Mouse (Mus musculus) adrenal gland, adult 2 months (tissue): ENCODE data around the gene Mid1. TPM values are rescaled to one million over a fixed set of nuclear protein-coding genes. Genes with fewer than 3 reads are reported as not detected.

Experiments used
- DNase-seq: peaks from one replicate; pipeline ENCODE4 v3.0.0; 2021
- long read RNA-seq: library from polyadenylated mRNA; stranded (forward); transcript quantifications from one replicate; pipeline ENCODE4 v2.0.0, GENCODE M21; 2021
- polyA plus RNA-seq: library from polyadenylated mRNA; depleted of rRNA; stranded (reverse); fragments of >200 nt; gene quantifications from 2 replicates; pipeline ENCODE4 v1.2.3, GENCODE M21; 2012; rRNA removed
- total RNA-seq, 2 experiments: library from RNA; stranded (reverse); gene quantifications; 2 replicates each; pipeline ENCODE4 v1.2.3; 2021

Gene Mid1
- total RNA-seq (10 to 100 TPM; 10.9 to 15.0 TPM), polyA plus RNA-seq (16.7 and 19.2 TPM in 2 replicates)
- long read RNA-seq, partial matches to known transcripts, result 1 of 4 reads
- long read RNA-seq, other reads (novel, unspliced or antisense), result 3 of 4 reads

DNA sequence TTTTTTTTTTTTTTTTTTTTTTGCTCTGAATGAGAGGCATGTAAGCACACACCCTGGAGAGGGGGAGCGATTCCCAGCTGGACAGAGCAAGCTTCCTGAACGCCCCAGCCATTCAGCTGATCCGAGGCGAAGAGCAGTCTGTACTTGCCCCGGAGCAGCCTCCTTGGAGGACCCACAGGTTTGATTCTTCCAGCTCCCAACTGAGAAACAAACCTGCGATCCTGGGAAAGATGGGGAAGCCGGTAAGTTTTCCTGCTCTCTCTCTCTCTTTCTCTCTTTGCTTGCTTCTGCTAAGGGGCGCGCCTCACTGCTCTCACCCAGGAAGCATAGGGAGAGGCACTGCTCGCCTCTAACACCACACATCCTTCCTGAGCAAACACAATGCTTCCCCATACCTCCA, at the start of gene Mid1:
Gene Mid1, plus strand, starts transcription at position 69 of the 400 bp plus-strand sequence.
- DNase-seq, result peak; percentile 62

DNA sequence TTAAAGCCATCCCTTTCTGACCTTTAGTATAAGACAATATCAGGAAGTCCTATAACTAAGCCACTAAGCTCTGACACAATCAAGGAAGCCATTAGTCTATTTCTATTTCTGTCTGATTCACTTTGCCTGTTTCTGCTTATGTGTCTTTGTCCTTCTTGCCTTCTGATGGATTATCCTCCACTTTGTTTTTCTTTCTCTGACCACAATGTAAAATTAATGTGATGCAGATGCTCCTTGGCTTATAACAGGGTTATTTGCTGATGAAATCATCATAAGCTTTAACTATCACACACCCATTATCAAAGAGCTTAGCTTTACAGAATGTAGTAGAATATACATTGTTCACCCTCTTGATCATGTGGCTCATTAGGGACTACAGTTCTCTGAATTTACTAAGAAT, 11.9 kb upstream of the Mid1 start:
- DNase-seq, result no peak

DNA sequence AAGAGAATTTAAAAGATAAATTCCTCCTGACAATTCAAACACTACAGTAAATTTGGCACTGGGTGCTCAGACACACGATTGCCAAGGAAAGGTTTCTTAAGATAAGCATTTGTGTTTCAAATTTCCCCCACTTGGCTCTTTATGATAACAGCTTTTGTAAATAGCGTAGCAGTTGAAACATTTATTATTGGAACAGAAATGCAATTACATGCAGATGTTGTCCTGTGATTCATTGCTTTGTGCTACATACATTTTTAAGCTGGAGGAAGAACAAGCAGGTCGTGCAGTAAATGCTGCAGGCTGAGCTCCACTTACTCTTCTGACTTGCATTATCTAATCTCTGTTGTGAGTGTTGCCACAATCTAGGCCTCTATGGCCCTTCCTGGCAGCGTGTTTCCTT, 8.7 kb upstream of the Mid1 start:
- DNase-seq, result no peak

DNA sequence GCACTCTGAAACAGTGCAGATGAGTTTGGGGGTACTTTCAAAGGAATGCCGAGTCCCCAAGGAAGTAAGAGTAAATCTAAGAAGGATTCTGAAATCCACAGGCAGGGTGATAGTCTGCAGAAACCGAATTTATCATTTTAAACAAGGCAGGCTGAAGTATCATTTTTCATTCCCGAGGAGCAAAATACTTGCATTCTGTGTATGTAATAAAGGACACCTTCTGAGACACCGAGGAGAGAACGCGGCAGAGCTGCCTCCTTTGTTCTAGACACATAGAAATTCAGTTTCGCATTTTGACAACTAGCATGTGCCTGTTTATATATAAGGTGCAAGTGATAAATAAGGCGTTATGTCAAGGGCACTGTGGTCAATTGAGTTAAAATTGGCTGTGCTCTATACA, 732 bp downstream of the Mid1 start:
- DNase-seq, result no peak

DNA sequence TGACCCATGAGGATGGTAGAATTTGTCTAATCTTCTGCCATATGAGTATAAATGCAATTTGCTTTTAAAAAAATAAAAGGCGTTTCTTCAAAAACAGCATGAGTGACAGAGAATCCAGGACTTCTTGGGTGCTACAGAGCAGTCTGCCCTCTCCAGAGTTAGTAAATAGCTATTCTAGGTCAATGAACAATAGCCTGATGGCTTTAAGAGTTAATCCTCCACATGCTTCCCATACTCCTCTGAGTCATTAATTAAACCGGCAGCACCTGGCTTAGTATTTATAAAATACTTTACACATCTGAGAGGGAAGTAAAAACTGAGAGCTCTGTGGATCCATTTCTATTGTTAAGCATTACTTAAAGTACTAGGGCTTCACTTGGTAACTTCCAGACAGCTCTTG, 6.2 kb downstream of the Mid1 start:
- no peak for DNase-seq

DNA sequence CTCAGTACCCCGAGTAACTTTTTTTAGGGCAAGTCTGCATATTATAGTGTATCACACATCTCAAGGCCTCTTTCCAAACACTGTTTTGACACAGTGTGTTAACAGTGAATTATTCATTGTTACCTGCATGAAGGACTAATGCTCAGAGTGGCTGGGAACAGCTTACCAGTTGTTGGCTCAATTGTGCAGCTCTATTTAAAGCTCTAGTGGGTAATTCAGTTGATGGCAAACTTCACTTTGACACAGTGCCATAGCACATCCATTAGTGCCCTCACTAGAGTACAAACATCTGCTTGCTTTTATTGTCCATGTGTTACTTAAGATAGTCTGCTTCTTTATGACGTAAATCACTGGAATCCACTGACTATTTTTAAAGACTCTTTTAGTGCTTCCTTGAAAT, 6.7 kb downstream of the Mid1 start:
- peak; percentile 10 for DNase-seq

DNA sequence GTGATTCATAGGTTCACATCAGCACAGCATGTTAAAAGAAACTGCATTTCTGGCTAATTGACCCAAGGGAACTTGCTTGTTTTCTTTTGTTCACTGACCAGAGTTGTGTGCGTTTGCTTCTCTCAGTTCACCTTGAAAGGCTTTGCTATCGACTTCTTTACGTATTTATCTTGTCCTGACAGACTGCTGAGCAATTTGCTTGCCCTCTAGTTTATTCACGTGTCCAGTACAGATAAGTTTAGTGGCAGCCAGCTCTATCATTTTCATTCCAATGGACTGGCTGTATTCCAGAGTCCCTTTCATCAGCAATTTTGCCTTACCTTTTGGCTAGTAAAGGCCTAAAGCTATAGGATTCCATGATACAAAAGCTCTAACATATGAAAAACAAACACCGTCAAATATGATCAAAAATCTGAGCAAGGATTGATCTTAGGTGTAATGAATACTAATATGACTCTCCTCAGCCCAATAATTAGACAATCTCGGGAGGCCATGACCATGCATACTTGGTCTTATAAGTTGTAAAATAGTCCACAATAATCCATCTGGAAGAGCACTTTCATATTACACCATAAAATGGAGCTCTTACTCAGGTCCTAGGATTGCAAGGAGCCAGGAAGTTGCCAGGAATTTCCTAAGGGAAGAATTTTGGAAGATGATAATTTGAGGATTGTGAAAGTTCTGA, 7.4 kb downstream of the Mid1 start:
- DNase-seq, result no peak

DNA sequence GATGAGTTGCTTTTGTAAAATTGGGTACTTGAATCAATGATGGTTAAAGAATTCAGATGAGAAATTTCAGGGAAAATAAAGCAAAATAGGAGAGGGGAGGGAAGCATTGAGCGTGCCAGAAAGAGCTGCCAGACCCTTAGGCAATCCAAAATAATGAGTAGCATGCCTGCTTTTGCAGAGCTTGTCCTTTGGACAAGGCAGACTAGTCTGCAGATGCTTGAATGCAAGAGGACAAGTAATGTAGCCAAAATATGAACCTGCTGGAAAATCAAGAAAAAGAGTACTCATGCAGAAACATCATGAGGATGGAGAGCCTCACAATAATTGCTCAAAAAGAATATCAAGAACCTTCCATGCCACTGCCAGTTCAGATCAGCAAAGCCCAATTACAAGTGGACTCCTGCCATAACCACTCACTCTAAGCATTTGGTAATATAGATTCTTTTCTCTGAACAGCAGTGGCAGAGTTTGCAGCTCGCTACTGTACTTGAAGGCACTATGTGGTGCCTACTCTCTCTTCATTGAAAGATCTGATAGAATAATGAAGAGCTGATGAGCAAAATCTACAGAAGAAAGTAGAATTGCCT, 19.1 kb downstream of the Mid1 start:
- peak; percentile 11 for DNase-seq

DNA sequence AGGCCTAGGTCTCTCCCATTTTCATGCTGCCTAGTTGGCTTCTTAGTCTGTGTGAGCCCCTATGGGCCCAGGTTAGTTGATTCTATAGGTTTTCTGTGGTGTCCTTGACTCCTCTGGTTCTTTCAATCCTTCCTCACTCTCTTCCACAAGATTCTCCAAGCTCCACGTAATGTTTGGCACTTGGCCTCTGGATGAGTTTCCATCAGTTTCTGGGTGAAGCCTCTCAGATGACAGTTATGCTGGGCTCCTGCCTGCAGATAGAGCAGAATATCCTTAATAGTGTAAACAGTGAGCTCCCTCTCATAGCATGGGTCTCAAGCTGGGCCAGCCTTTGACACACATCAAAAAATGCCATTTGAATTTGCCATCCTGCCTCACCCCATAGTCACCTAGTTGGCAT, 38.5 kb downstream of the Mid1 start:
- DNase-seq, result no peak

DNA sequence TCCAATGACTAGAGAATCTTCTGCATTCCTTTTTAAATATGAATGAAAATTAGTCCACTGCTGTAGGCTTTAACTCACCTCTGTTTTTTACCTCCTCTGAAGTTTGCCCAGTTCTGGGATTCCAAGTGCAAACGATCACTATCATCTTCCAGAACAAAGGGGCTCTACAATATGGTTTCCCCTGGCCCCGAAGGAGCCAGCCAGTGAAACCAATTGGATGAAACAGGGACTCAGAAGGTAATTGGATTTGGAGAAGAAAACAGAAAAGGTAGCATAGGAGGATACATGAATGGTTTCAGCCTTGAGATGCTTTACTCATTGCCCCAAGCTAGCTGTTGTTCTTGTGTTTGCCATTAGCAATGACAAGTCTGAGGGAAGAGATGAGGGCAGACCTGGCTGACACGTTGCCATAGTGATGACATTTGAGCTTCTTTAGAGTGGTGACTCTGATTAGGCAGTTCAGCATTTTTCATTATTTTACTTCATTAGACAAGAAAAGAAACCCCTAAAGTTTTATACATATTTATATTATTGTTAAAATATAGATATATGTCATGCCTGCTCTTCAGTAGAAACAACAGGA, 50.5 kb downstream of the Mid1 start:
- DNase-seq, result no peak

DNA sequence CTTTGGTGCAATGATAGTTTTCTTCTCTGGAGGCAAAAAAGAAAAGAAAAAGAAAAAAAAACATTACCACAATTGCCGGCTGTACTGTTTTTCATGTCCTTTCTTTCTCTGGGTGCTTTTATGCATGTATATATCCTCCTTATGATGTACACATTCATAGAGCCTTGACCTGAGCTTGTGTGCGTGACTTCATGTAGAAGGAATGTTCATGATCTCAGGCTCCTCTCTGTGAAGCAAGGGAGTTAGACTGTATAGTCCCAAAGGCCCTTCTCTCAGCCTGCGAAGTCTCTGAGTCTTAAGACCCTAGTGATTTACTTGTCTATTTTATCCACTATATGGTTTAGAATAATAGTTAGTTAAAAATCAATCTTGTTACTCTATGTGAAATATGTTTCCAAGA, 73.0 kb downstream of the Mid1 start:
- no peak for DNase-seq

DNA sequence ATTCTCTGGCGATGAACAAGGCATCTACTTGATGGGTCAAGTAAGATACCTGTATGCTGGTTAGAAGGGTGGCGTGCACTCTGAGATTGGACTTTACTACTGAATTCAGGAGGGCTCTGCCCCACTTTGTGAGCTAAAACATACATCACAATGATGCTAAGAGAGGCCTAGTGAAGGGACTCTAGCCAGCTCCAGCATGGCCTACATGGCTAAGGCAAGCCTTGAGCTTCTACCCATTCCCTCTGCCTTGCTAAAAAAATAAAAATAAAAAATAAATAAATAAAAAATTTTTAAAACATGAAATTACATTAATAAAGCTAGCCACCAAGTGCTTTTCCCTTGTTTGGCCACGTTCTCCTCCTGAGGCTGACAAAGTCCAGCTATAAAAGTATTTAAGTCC, 94.5 kb downstream of the Mid1 start, which contains the start of gene 4933400A11Rik:
Gene 4933400A11Rik, minus strand, starts transcription at position 101 of the 400 bp plus-strand sequence.
- DNase-seq, result no peak

DNA sequence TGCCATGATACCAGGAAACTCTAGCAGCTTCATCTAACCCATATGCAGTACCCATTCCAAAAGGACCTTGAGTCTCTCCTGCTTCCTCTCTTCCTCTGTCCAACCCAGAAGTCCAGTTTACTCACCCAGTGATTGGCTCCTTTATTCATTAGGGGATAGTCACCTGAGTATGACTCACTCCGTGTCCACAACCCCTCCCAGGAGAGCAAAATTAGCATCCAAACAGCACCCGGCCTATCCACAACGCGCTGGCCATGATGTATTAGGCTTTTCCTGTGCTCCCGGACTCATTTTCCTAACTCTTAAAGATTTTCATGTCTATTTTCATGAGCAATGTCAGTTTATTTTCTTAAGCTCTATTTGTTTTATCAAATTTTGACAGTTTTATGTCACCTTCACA, 104.7 kb downstream of the Mid1 start:
- no peak for DNase-seq

DNA sequence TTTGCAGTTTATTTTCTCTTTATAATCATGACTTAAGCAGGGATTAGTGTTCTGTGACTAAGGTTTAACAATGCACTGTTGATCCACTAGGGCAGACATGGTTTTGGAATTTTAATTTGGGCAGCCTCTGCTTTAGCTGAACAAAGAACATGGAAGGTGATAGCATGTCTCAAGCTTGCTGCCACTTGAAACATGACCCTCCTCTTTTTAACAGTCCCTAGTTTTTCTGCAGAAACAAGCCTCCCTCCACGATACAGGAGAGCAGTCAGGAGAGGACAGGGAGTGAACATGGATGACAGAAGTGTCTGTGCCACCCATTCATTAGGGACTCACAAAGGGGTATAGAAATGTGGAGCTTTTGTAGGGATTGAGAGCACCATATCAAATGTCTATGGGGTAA, 107.9 kb downstream of the Mid1 start:
- no peak for DNase-seq

DNA sequence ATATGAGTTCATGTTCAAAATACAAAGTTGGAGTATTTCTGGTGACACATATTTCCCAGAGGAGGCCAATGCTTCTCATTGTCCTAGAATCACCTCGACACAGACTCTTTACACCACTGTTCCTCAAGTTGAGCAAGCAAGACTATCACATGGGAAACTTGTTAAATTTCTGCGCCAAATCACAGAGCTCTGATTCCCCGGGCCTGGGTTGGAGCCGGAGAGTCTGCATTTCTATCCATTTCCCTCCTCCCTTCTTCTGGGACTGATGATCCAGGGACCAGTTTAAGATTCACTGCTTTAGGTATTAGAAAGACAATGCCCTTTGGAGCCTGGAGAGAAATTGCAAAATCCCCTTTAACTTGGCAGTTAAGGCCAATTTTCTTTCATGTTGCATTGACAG, 109.4 kb downstream of the Mid1 start:
- peak; percentile 65 for DNase-seq

DNA sequence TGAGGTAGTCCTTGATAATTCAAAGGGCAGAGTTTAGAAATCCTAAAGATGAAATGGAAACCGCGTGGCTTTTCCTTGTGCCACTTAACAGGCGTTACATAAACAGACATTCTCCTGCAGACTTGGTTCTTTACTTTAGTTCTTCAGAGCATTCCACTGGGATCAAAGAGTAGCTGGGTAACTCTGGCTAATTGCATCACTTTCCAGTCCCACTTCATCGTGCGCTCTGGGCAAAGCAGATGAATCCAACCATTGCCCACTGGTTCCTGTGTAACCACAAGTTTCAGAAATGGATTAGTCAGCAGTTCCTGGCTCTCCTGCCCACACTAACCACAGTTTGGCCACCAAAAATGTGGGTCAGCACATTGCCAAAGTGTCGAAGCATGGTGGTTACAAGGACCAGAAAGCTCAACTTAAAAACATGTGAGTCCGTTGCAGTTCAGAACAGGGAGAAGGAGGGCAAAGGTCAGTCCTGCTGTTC, 109.9 kb downstream of the Mid1 start:
- DNase-seq, result peak; percentile 75

DNA sequence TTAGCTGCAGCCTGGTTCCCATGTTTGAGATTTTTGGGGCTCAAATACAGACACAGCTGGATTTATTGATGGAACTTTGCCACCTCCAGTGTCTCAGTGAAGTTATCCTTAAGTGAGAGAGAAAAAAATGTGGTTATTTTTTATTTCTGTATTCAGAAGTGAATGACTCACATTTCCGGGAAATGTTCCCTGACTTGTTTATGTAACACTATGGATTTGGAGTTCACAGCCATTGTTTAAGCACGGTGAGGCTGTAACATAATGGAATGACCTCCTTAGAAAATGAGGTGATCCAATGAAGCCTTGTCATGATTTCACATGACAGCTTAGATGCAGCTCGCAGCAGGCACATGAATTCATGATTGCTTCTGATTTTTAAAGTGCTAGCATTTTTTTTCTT, 112.1 kb downstream of the Mid1 start:
- no peak for DNase-seq

DNA sequence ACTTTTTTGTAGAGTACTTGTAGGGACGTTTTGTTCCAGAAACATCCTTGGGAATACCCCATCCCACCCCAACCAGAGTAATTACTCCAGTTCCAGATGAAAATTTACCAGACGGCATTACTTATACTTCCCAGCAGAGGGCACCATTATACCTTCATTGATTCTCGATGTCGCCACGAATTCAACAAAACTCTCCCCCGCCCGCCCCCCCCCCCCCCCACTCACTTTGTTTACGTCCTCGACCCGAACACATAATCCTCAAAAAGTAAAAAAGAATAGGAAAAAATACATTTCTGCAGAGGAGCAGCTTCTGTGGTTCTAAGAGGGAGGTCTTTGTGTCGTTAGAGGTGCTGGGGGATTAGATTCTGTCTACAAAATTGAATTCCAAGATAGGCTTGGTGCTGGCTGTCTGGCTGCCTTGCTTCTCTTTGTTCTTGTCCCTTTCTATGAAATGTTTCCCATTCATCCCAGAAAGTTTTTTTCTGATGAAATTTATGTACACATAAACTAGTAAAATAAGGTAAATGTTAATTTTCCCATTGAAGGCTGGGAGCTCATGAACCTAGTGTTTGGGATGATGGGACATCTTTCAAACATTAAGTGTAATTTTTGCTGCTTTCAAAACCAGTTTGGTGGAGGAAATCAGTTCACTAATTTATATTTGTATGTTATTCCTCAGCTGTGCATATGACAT, 114.1 kb downstream of the Mid1 start:
- peak; percentile 25 for DNase-seq

DNA sequence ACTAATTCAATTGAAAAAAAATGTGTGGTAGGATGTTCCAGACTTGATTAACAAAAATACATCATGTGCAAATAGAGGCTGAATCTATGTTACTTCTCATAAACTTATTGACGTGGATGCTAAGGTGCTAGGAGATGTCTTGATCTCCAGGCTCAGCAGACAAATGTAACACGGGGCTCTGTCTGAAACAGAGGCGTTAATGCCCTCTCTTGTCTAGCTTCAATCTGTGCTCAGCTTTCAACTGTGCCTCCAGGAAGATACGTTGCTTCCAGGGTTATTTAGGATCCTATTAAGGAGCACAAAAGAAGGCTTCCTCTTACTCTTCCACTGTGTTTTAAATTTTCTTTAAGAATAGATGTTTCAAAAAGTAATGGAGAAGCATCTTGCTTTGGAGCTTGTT, 115.2 kb downstream of the Mid1 start:
- no peak for DNase-seq

DNA sequence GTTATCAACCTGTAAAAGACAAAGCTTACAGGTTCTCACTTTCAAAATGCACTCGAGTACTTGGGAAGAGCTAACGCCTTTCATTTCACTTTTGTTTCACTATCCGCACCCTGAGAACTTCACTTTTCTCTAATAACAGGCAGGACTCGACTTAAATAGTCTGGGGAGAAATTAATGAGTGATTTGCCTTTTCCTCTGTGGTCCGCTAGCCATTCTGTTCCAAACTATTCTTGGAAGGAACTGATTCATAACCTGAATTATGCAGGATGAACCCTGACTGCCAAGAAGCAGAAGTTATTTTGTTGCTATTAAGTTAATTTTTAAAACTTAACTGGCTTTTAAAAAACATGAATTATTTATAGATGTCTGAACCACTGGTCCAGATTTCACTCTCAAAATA, 120.8 kb downstream of the Mid1 start:
- DNase-seq, result no peak

DNA sequence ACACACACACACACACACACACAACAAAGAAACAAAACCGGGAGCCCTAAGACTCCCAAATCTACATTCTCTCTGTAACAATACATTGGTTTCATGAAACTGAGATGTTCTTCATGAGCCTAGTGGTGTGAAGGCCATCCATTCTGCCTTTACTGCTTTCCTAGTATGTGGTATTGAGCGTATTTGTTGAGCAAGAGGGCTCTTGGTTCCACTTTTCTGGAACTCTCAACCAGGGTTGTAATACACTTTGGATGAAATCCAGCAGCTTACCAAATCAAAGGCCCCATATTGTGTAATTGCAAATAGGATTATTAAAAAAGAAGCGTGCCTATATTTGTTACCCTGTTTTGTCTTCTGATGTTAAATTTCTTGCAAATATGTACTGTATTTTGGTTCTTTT, 122.7 kb downstream of the Mid1 start:
- no peak for DNase-seq

DNA sequence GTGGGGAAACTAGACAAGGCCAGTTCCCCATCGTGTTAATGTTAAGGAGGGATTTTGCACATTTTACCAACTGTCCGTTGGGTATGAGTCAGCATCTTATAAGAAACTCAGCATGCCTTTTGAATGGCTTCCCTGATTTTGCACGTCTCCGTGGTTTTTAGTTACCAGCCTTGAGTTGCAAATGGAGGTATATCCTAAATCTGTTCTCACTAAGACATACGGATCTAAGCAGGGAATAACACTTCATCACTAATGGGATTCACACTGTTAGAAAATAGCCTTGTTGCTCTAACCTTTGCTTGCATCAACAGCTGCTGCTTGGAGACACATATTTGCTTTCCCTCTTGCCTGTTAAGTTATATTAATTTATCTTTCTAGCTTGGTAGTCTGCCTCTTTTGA, 126.3 kb downstream of the Mid1 start:
- DNase-seq, result no peak

DNA sequence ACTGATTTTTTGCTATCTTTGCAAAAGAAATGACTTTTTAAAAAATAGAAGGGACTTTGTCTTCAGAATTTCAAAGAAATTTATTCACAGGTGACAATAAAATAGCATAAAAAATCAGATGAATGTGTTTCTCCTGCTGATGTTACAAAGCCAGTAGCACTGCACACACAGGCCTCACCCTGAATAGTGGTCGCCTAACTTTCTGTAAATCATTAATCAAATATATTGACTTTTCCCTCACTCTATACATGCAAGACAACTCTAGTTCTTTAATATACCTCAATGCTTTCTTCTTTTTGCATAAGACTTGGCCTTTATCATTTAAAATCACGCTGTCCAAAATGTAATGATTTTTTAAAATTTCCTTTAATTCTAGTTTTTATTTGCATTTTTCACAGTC, 126.8 kb downstream of the Mid1 start:
- no peak for DNase-seq
